Mouse (Mus musculus): ENCODE measurements around the gene Cyp46a1. TPM values are rescaled to one million over a fixed set of nuclear protein-coding genes. Genes with fewer than 3 reads are reported as not detected.

The Cyp46a1 gene
- polyA plus RNA-seq, 1 experiment from 2014 or later: 8.0 TPM

- ATAC-seq (ENCODE audit: insufficient number of reproducible peaks, insufficient read depth, low FRiP score, low TSS enrichment, low read depth): no peak
- H3K4me1 ChIP-seq: peaks cover 5% of the 10 kb centered on the region
- H3K4me2 ChIP-seq: no peak overlapping the region
- peaks cover 21% of the 10 kb centered on the region for H3K27me3 ChIP-seq
- H3K9me3 ChIP-seq: no peaks in the 10 kb centered on the region
- no peak overlapping the region for H3K4me3 ChIP-seq
- WGBS: 59% methylated on average over 6 of the region's 6 CpGs
- H3K36me3 ChIP-seq: no peaks in the 10 kb centered on the region
- H3K9ac ChIP-seq: no peak overlapping the region
- H3K27ac ChIP-seq: no peak overlapping the region
These were observed 33.2 kb upstream of the Cyp46a1 start for GRCm38 (mm10) chr12:108301006-108301405.

- Histone ChIP-seq H3K27me3 (peaks cover 50% of the 10 kb centered on the region), H3K4me3 (no peak overlapping the region), H3K9me3 (no peaks in the 10 kb centered on the region), H3K27ac (no peak overlapping the region), H3K4me2 (no peak overlapping the region), H3K36me3 (no peaks in the 10 kb centered on the region), H3K4me1 (peaks cover 7% of the 10 kb centered on the region), H3K9ac (no peak overlapping the region)
- WGBS: 41% methylated on average over 6 of the region's 6 CpGs
- no peak for ATAC-seq (ENCODE audit: insufficient number of reproducible peaks, insufficient read depth, low FRiP score, low TSS enrichment, low read depth)
These were observed 30.3 kb upstream of the Cyp46a1 start for GRCm38 (mm10) chr12:108303778-108304365.

- H3K4me1 ChIP-seq: peaks cover 7% of the 10 kb centered on the region
- H3K9me3 ChIP-seq: no peaks in the 10 kb centered on the region
- no peaks in the 10 kb centered on the region for H3K36me3 ChIP-seq
- WGBS: 72% methylated on average over 8 of the region's 8 CpGs
- no peak overlapping the region for H3K9ac ChIP-seq
- H3K27ac ChIP-seq: no peak overlapping the region
- no peak overlapping the region for H3K4me3 ChIP-seq
- H3K4me2 ChIP-seq: no peak overlapping the region
- H3K27me3 ChIP-seq: peaks cover 54% of the 10 kb centered on the region
- no peak for ATAC-seq (ENCODE audit: insufficient number of reproducible peaks, insufficient read depth, low FRiP score, low TSS enrichment, low read depth)
These were observed 29.0 kb upstream of the Cyp46a1 start for GRCm38 (mm10) chr12:108305172-108305571.

GRCm38 (mm10) chr12:108305812-108306794 is 28.1 kb upstream of the Cyp46a1 start, which contains the start of gene Hhipl1:
Gene Hhipl1, plus strand, starts transcription at chr12:108306270.
- Histone ChIP-seq H3K27ac (no peak within 1 kb of the TSS), H3K4me2 (peak within 1 kb of the TSS; percentile 98), H3K36me3 (no peaks in the 10 kb centered on the region), H3K9me3 (no peaks in the 10 kb centered on the region), H3K4me1 (peaks cover 7% of the 10 kb centered on the region), H3K9ac (peak within 1 kb of the TSS; percentile 82), H3K4me3 (peak within 1 kb of the TSS; percentile 61), H3K27me3 (peaks cover 54% of the 10 kb centered on the region)
- ATAC-seq (ENCODE audit: insufficient number of reproducible peaks, insufficient read depth, low FRiP score, low TSS enrichment, low read depth): 0 out of 2 replicates have a peak, but pooled peaks have one; percentile 18
- 4% methylated on average over 67 of the region's 67 CpGs for WGBS

GRCm38 (mm10) chr12:108307553-108307952 is 26.6 kb upstream of the Cyp46a1 start:
- peaks cover 54% of the 10 kb centered on the region for H3K27me3 ChIP-seq
- no peak overlapping the region for H3K27ac ChIP-seq
- H3K4me3 ChIP-seq: no peak overlapping the region
- 21% methylated on average over 14 of the region's 14 CpGs for WGBS
- peaks cover 7% of the 10 kb centered on the region for H3K4me1 ChIP-seq
- H3K4me2 ChIP-seq: no peak overlapping the region
- no peak overlapping the region for H3K9ac ChIP-seq
- no peak for ATAC-seq (ENCODE audit: insufficient number of reproducible peaks, insufficient read depth, low FRiP score, low TSS enrichment, low read depth)
- no peaks in the 10 kb centered on the region for H3K36me3 ChIP-seq
- no peaks in the 10 kb centered on the region for H3K9me3 ChIP-seq

- no peak overlapping the region for H3K4me2 ChIP-seq
- H3K9ac ChIP-seq: no peak overlapping the region
- H3K4me3 ChIP-seq: no peak overlapping the region
- WGBS: 85% methylated on average over 16 of the region's 16 CpGs
- ATAC-seq (ENCODE audit: insufficient number of reproducible peaks, insufficient read depth, low FRiP score, low TSS enrichment, low read depth): no peak
- H3K9me3 ChIP-seq: no peaks in the 10 kb centered on the region
- peaks cover 55% of the 10 kb centered on the region for H3K27me3 ChIP-seq
- peaks cover 7% of the 10 kb centered on the region for H3K4me1 ChIP-seq
- H3K36me3 ChIP-seq: no peaks in the 10 kb centered on the region
- no peak overlapping the region for H3K27ac ChIP-seq
These were observed 25.8 kb upstream of the Cyp46a1 start for GRCm38 (mm10) chr12:108308363-108308856.

- H3K4me2 ChIP-seq: no peak overlapping the region
- H3K27me3 ChIP-seq: peaks cover 56% of the 10 kb centered on the region
- H3K4me1 ChIP-seq: peaks cover 7% of the 10 kb centered on the region
- H3K9me3 ChIP-seq: no peaks in the 10 kb centered on the region
- 51% methylated on average over 8 of the region's 8 CpGs for WGBS
- no peak overlapping the region for H3K4me3 ChIP-seq
- no peak overlapping the region for H3K9ac ChIP-seq
- H3K27ac ChIP-seq: no peak overlapping the region
- no peaks in the 10 kb centered on the region for H3K36me3 ChIP-seq
- ATAC-seq (ENCODE audit: insufficient number of reproducible peaks, insufficient read depth, low FRiP score, low TSS enrichment, low read depth): no peak
These were observed 24.9 kb upstream of the Cyp46a1 start for GRCm38 (mm10) chr12:108309116-108309794.

- H3K9ac ChIP-seq: no peak overlapping the region
- no peaks in the 10 kb centered on the region for H3K36me3 ChIP-seq
- 86% methylated on average over 4 of the region's 4 CpGs for whole genome bisulfite sequencing
- H3K4me2 ChIP-seq: no peak overlapping the region
- H3K4me1 ChIP-seq: peaks cover 7% of the 10 kb centered on the region
- H3K4me3 ChIP-seq: no peak overlapping the region
- H3K27me3 ChIP-seq: peaks cover 52% of the 10 kb centered on the region
- no peak overlapping the region for H3K27ac ChIP-seq
- H3K9me3 ChIP-seq: no peaks in the 10 kb centered on the region
- no peak for ATAC-seq (ENCODE audit: insufficient number of reproducible peaks, insufficient read depth, low FRiP score, low TSS enrichment, low read depth)
These were observed 24.1 kb upstream of the Cyp46a1 start for GRCm38 (mm10) chr12:108310041-108310440.

GRCm38 (mm10) chr12:108310456-108311027 is 23.6 kb upstream of the Cyp46a1 start:
- Histone ChIP-seq H3K27me3 (peaks cover 51% of the 10 kb centered on the region), H3K4me2 (no peak overlapping the region), H3K4me1 (peaks cover 7% of the 10 kb centered on the region), H3K9ac (peak overlapping the region; percentile 27; the same call in 1 of the 2 replicates), H3K36me3 (no peaks in the 10 kb centered on the region), H3K4me3 (no peak overlapping the region), H3K27ac (no peak overlapping the region), H3K9me3 (no peaks in the 10 kb centered on the region)
- 77% methylated on average over 7 of the region's 7 CpGs for WGBS
- ATAC-seq (ENCODE audit: insufficient number of reproducible peaks, insufficient read depth, low FRiP score, low TSS enrichment, low read depth): no peak

GRCm38 (mm10) chr12:108311741-108312290 is 22.4 kb upstream of the Cyp46a1 start:
- Histone ChIP-seq H3K27ac (no peak overlapping the region), H3K9me3 (no peaks in the 10 kb centered on the region), H3K4me2 (no peak overlapping the region), H3K27me3 (peaks cover 51% of the 10 kb centered on the region), H3K9ac (no peak overlapping the region), H3K36me3 (no peaks in the 10 kb centered on the region), H3K4me1 (0 out of 2 replicates have a peak, but pooled peaks cover under 1% of the 10 kb centered on the region), H3K4me3 (no peak overlapping the region)
- ATAC-seq (ENCODE audit: insufficient number of reproducible peaks, insufficient read depth, low FRiP score, low TSS enrichment, low read depth): no peak
- WGBS: 88% methylated on average over 27 of the region's 27 CpGs

GRCm38 (mm10) chr12:108312432-108312851 is 21.7 kb upstream of the Cyp46a1 start:
- peaks cover 51% of the 10 kb centered on the region for H3K27me3 ChIP-seq
- no peak overlapping the region for H3K4me3 ChIP-seq
- peaks cover 7% of the 10 kb centered on the region; the same call in 1 of the 2 replicates for H3K4me1 ChIP-seq
- 41% methylated on average over 6 of the region's 6 CpGs for WGBS
- H3K9me3 ChIP-seq: no peaks in the 10 kb centered on the region
- H3K9ac ChIP-seq: no peak overlapping the region
- no peaks in the 10 kb centered on the region for H3K36me3 ChIP-seq
- H3K27ac ChIP-seq: no peak overlapping the region
- no peak for ATAC-seq (ENCODE audit: insufficient number of reproducible peaks, insufficient read depth, low FRiP score, low TSS enrichment, low read depth)
- H3K4me2 ChIP-seq: no peak overlapping the region
